Mouse (Mus musculus) cerebellum, postnatal 4 days (tissue): ENCODE results near the gene Plekhh2.

Experiments used
- DNase-seq, 2 experiments: peaks; one replicate each; pipeline ENCODE4 v3.0.0; 2022; ENCODE audit warnings: low spot score in 2 of 2, mixed read lengths in 1 of 2

Gene Plekhh2

GRCm38 (mm10) chr17:84511682-84512515 is at the start of gene Plekhh2:
Gene Plekhh2, plus strand, starts transcription at chr17:84511895.
- DNase-seq = peak; percentile 68 to 84

GRCm38 (mm10) chr17:84465753-84466608 is 45.7 kb upstream of the Plekhh2 start, which contains the start of gene Thada:
Gene Thada, minus strand, starts transcription at chr17:84466205.
- DNase-seq = peak; percentile 98 to 99

GRCm38 (mm10) chr17:84474312-84474711 is 37.4 kb upstream of the Plekhh2 start:
- no peak for DNase-seq

GRCm38 (mm10) chr17:84477176-84477575 is 34.5 kb upstream of the Plekhh2 start:
- no peak for DNase-seq

GRCm38 (mm10) chr17:84478276-84478675 is 33.4 kb upstream of the Plekhh2 start:
- peak in 1 of 2 experiments; percentile 35 for DNase-seq

- DNase-seq = peak in 1 of 2 experiments; percentile 24
Observed at GRCm38 (mm10) chr17:84480464-84481355, 31.0 kb upstream of the Plekhh2 start.

GRCm38 (mm10) chr17:84482831-84483230 is 28.9 kb upstream of the Plekhh2 start:
- DNase-seq = no peak

GRCm38 (mm10) chr17:84483673-84484320 is 27.9 kb upstream of the Plekhh2 start:
- DNase-seq = no peak

GRCm38 (mm10) chr17:84487415-84487814 is 24.3 kb upstream of the Plekhh2 start:
- DNase-seq = no peak

- DNase-seq = peak in 1 of 2 experiments; percentile 65
Observed at GRCm38 (mm10) chr17:84492255-84492880, 19.3 kb upstream of the Plekhh2 start.

GRCm38 (mm10) chr17:84497026-84497425 is 14.7 kb upstream of the Plekhh2 start:
- no peak for DNase-seq

- DNase-seq = no peak
Observed at GRCm38 (mm10) chr17:84497559-84497958, 14.1 kb upstream of the Plekhh2 start.

GRCm38 (mm10) chr17:84497972-84498604 is 13.6 kb upstream of the Plekhh2 start:
- DNase-seq = no peak

- DNase-seq = peak in 1 of 2 experiments; percentile 75
Observed at GRCm38 (mm10) chr17:84498639-84499038, 13.1 kb upstream of the Plekhh2 start.

- DNase-seq = no peak
Observed at GRCm38 (mm10) chr17:84502341-84502740, 9.4 kb upstream of the Plekhh2 start.

- DNase-seq = no peak
Observed at GRCm38 (mm10) chr17:84505922-84506321, 5.8 kb upstream of the Plekhh2 start.

- no peak for DNase-seq
Observed at GRCm38 (mm10) chr17:84508736-84509135, 3.0 kb upstream of the Plekhh2 start.

GRCm38 (mm10) chr17:84509176-84509575 is 2.5 kb upstream of the Plekhh2 start:
- peak in 1 of 2 experiments; percentile 30 for DNase-seq

- peak in 1 of 2 experiments; percentile 38 for DNase-seq
Observed at GRCm38 (mm10) chr17:84510355-84510754, 1.3 kb upstream of the Plekhh2 start.
